Mouse (Mus musculus) forebrain, embryonic 14.5 days (tissue): ENCODE measurements at regions not wholly inside any gene's neighbourhood (a gene's known extent, or its start where the extent isn't known, plus 50 kb on each side); places are given as distances from the start of the nearest gene placed in this dataset.
A peak's percentile ranks its signal among the peaks of the same experiment; 100 is the strongest.

Experiments used
- ATAC-seq: fragments of 200-750 bp; cut with Nextera tagmentation; 2 replicates; pipeline ENCODE4 v1.8.0; 2017; ENCODE audit warnings: mild to moderate bottlenecking, moderate library complexity
- DNase-seq: peaks from one replicate; pipeline ENCODE4 v3.0.0-alpha.2; 2015; ENCODE audit warnings: low spot score
- H3K27ac ChIP-seq: fragments of 300-500 bp; sonication (generic); 2 replicates; pipeline ENCODE4 v1.5.1; 2014; ENCODE audit warnings: low read depth, mild to moderate bottlenecking, control low read depth, low read length, moderate library complexity
- H3K27me3 ChIP-seq: fragments of 300-500 bp; sonication (generic); replicated peaks from 2 replicates; pipeline ENCODE4 v1.6.1; 2014; ENCODE audit warnings: low read length, control low read depth, mixed read lengths; ENCODE audit not compliant: control insufficient read depth, insufficient read depth
- H3K36me3 ChIP-seq: fragments of 300-500 bp; sonication (generic); 2 replicates; pipeline ENCODE4 v1.6.1; 2014; ENCODE audit warnings: low read length, control low read depth; ENCODE audit not compliant: control insufficient read depth, insufficient read depth
- H3K4me1 ChIP-seq: fragments of 300-500 bp; sonication (generic); 2 replicates; pipeline ENCODE4 v1.6.1; 2014; ENCODE audit warnings: antibody characterized with exemption, low read length, control low read depth; ENCODE audit not compliant: control insufficient read depth, insufficient read depth
- H3K4me2 ChIP-seq: fragments of 300-500 bp; sonication (generic); 2 replicates; pipeline ENCODE4 v1.6.1; 2014; ENCODE audit warnings: mild to moderate bottlenecking, control low read depth, low read length
- H3K4me3 ChIP-seq: fragments of 300-500 bp; sonication (generic); 2 replicates; pipeline ENCODE4 v1.5.1; 2014; ENCODE audit warnings: low read depth, low read length, control low read depth
- H3K9ac ChIP-seq: fragments of 300-500 bp; sonication (generic); 2 replicates; pipeline ENCODE4 v1.6.1; 2014; ENCODE audit warnings: mild to moderate bottlenecking, low read length, control low read depth, moderate library complexity
- H3K9me3 ChIP-seq: fragments of 300-500 bp; sonication (generic); replicated peaks from 2 replicates; pipeline ENCODE4 v1.6.1; 2016; ENCODE audit warnings: low read length, control low read depth, mixed read lengths; ENCODE audit not compliant: control insufficient read depth
- WGBS: fragments of 180-500 bp; shearing (Covaris S2); extraction: QIAGEN DNeasy Blood & Tissue Kit; methylation state at CpG from one replicate; pipeline ENCODE4 v1.1.7; 2014; 5-methylcytosine and 5-hydroxymethylcytosine counted together

- no peak for ATAC-seq
- 94% methylated on average over 4 of the region's 4 CpGs for WGBS
These were observed 252.4 kb upstream of the N4bp1 start for GRCm38 (mm10) chr8:87137412-87137811.

GRCm38 (mm10) chr8:87131716-87132115 is 246.7 kb upstream of the N4bp1 start:
- Histone ChIP-seq H3K9me3 (no peaks in the 10 kb centered on the region), H3K36me3 (no peaks in the 10 kb centered on the region), H3K4me1 (0 out of 2 replicates have a peak, but pooled peaks cover 4% of the 10 kb centered on the region), H3K27me3 (no peaks in the 10 kb centered on the region), H3K4me3 (no peak overlapping the region), H3K9ac (no peak overlapping the region), H3K4me2 (no peak overlapping the region), H3K27ac (no peak overlapping the region)
- no peak for ATAC-seq
- 77% methylated on average over 3 of the region's 3 CpGs for WGBS
- no peak for DNase-seq

More at GRCm38 (mm10) chr8:87137412-87137811, 252.4 kb upstream of the N4bp1 start:
- Histone ChIP-seq H3K4me2 (no peak overlapping the region), H3K9ac (no peak overlapping the region), H3K36me3 (no peaks in the 10 kb centered on the region), H3K9me3 (peaks cover 3% of the 10 kb centered on the region; the same call in 1 of the 2 replicates), H3K27ac (no peak overlapping the region), H3K4me3 (no peak overlapping the region), H3K27me3 (no peaks in the 10 kb centered on the region), H3K4me1 (no peaks in the 10 kb centered on the region)
- no peak for DNase-seq

GRCm38 (mm10) chr8:87130691-87131090 is 245.6 kb upstream of the N4bp1 start:
- no peak overlapping the region for H3K27ac ChIP-seq
- WGBS: 54% methylated on average over 3 of the region's 3 CpGs
- DNase-seq: no peak

GRCm38 (mm10) chr8:87128593-87128992 is 243.5 kb upstream of the N4bp1 start:
- ATAC-seq: peak; percentile 54; the same call in 1 of the 2 replicates
- no peak overlapping the region for H3K27ac ChIP-seq
- no peaks in the 10 kb centered on the region for H3K27me3 ChIP-seq
- H3K4me1 ChIP-seq: 0 out of 2 replicates have a peak, but pooled peaks cover 4% of the 10 kb centered on the region
- H3K36me3 ChIP-seq: no peaks in the 10 kb centered on the region
- no peaks in the 10 kb centered on the region for H3K9me3 ChIP-seq
- H3K4me3 ChIP-seq: no peak overlapping the region
- no peak overlapping the region for H3K4me2 ChIP-seq
- 50% methylated on average over 4 of the region's 4 CpGs for WGBS
- peak; percentile 55 for DNase-seq
- H3K9ac ChIP-seq: no peak overlapping the region

More at GRCm38 (mm10) chr8:87130691-87131090, 245.6 kb upstream of the N4bp1 start:
- no peak for ATAC-seq
- H3K27me3 ChIP-seq: no peaks in the 10 kb centered on the region
- no peak overlapping the region for H3K9ac ChIP-seq
- no peaks in the 10 kb centered on the region for H3K36me3 ChIP-seq
- H3K9me3 ChIP-seq: no peaks in the 10 kb centered on the region
- H3K4me3 ChIP-seq: no peak overlapping the region
- no peak overlapping the region for H3K4me2 ChIP-seq
- H3K4me1 ChIP-seq: 0 out of 2 replicates have a peak, but pooled peaks cover 4% of the 10 kb centered on the region

GRCm38 (mm10) chr8:87116190-87116765 is 231.2 kb upstream of the N4bp1 start:
- DNase-seq (no peak), ATAC-seq (no peak)
- no peak overlapping the region for H3K4me3 ChIP-seq
- no peaks in the 10 kb centered on the region for H3K9me3 ChIP-seq
- H3K27ac ChIP-seq: no peak overlapping the region
- H3K4me1 ChIP-seq: no peaks in the 10 kb centered on the region
- no peaks in the 10 kb centered on the region for H3K27me3 ChIP-seq
- H3K36me3 ChIP-seq: no peaks in the 10 kb centered on the region
- H3K9ac ChIP-seq: no peak overlapping the region
- 88% methylated on average over 14 of the region's 14 CpGs for WGBS
- H3K4me2 ChIP-seq: no peak overlapping the region

- Histone ChIP-seq H3K9me3 (no peaks in the 10 kb centered on the region), H3K27ac (no peak overlapping the region), H3K27me3 (no peaks in the 10 kb centered on the region), H3K4me3 (no peak overlapping the region), H3K4me1 (no peaks in the 10 kb centered on the region), H3K36me3 (no peaks in the 10 kb centered on the region), H3K4me2 (no peak overlapping the region), H3K9ac (no peak overlapping the region)
- ATAC-seq (no peak), DNase-seq (no peak)
- 80% methylated on average over 7 of the region's 7 CpGs for WGBS
These were observed 227.3 kb upstream of the N4bp1 start for GRCm38 (mm10) chr8:87112355-87112754.

- Histone ChIP-seq H3K4me3 (no peak overlapping the region), H3K4me1 (no peaks in the 10 kb centered on the region), H3K27ac (no peak overlapping the region), H3K36me3 (no peaks in the 10 kb centered on the region), H3K27me3 (no peaks in the 10 kb centered on the region), H3K9me3 (no peaks in the 10 kb centered on the region), H3K4me2 (no peak overlapping the region), H3K9ac (no peak overlapping the region)
- ATAC-seq: no peak
- peak; percentile 16 for DNase-seq
- 53% methylated on average over 7 of the region's 7 CpGs for WGBS
These were observed 220.0 kb upstream of the N4bp1 start for GRCm38 (mm10) chr8:87105106-87105505.

GRCm38 (mm10) chr8:87095211-87095610 is 210.2 kb upstream of the N4bp1 start:
- Histone ChIP-seq H3K27ac (no peak overlapping the region), H3K4me2 (no peak overlapping the region), H3K36me3 (no peaks in the 10 kb centered on the region), H3K4me3 (no peak overlapping the region), H3K4me1 (no peaks in the 10 kb centered on the region), H3K9me3 (no peaks in the 10 kb centered on the region), H3K27me3 (no peaks in the 10 kb centered on the region), H3K9ac (no peak overlapping the region)
- WGBS: 68% methylated on average over 2 of the region's 2 CpGs
- no peak for DNase-seq
- ATAC-seq: no peak

GRCm38 (mm10) chr8:87094685-87095084 is 209.6 kb upstream of the N4bp1 start:
- DNase-seq (no peak), ATAC-seq (no peak)
- Histone ChIP-seq H3K36me3 (no peaks in the 10 kb centered on the region), H3K9me3 (no peaks in the 10 kb centered on the region), H3K27ac (no peak overlapping the region), H3K4me1 (no peaks in the 10 kb centered on the region), H3K27me3 (no peaks in the 10 kb centered on the region), H3K4me2 (no peak overlapping the region), H3K4me3 (no peak overlapping the region), H3K9ac (no peak overlapping the region)
- 88% methylated on average over 4 of the region's 4 CpGs for WGBS
